Mouse (Mus musculus) liver, embryonic 12.5 days (tissue): ENCODE measurements around the gene Hectd4. TPM values are rescaled to one million over a fixed set of nuclear protein-coding genes. Genes with fewer than 3 reads are reported as not detected.

Experiments used
- ATAC-seq: fragments of 200-750 bp; cut with Nextera tagmentation; 2 replicates; pipeline ENCODE4 v1.8.0; 2017; ENCODE audit warnings: moderate number of reproducible peaks, mild to moderate bottlenecking, moderate library complexity
- H3K27ac ChIP-seq: fragments of 300-500 bp; sonication (generic); 2 replicates; pipeline ENCODE4 v1.5.1; 2016; ENCODE audit warnings: mild to moderate bottlenecking
- H3K27me3 ChIP-seq: fragments of 300-500 bp; sonication (generic); replicated peaks from 2 replicates; pipeline ENCODE4 v1.6.1; 2016; ENCODE audit warnings: mild to moderate bottlenecking, moderate library complexity
- H3K36me3 ChIP-seq: fragments of 300-500 bp; sonication (generic); 2 replicates; pipeline ENCODE4 v1.6.1; 2016; ENCODE audit warnings: mild to moderate bottlenecking, moderate library complexity
- H3K4me1 ChIP-seq: fragments of 300-500 bp; sonication (generic); 2 replicates; pipeline ENCODE4 v1.6.1; 2016
- H3K4me2 ChIP-seq: fragments of 300-500 bp; sonication (generic); 2 replicates; pipeline ENCODE4 v1.6.1; 2016; ENCODE audit warnings: mild to moderate bottlenecking, moderate library complexity
- H3K4me3 ChIP-seq: fragments of 300-500 bp; sonication (generic); 2 replicates; pipeline ENCODE4 v1.5.1; 2016; ENCODE audit warnings: mild to moderate bottlenecking, moderate library complexity
- H3K9ac ChIP-seq: fragments of 300-500 bp; sonication (generic); 2 replicates; pipeline ENCODE4 v1.6.1; 2016; ENCODE audit warnings: mild to moderate bottlenecking, moderate library complexity
- H3K9me3 ChIP-seq: fragments of 300-500 bp; sonication (generic); replicated peaks from 2 replicates; pipeline ENCODE4 v1.6.1; 2016; ENCODE audit warnings: mild to moderate bottlenecking, moderate library complexity
- WGBS: fragments of 180-500 bp; shearing (Covaris S2); methylation state at CpG from one replicate; pipeline ENCODE4 v1.1.7; 2016; ENCODE audit not compliant: insufficient replicate concordance; 5-methylcytosine and 5-hydroxymethylcytosine counted together
- polyA plus RNA-seq: library from polyadenylated mRNA; unstranded; fragments of >200 nt; fragmentation: Nextera tagmentation; extraction: Ambion mirVana; gene quantifications from 2 replicates; pipeline ENCODE4 v1.2.1, GENCODE M21; 2016

Gene Hectd4
- polyA plus RNA-seq, 1 experiment from 2014 or later = 13.3 TPM

DNA sequence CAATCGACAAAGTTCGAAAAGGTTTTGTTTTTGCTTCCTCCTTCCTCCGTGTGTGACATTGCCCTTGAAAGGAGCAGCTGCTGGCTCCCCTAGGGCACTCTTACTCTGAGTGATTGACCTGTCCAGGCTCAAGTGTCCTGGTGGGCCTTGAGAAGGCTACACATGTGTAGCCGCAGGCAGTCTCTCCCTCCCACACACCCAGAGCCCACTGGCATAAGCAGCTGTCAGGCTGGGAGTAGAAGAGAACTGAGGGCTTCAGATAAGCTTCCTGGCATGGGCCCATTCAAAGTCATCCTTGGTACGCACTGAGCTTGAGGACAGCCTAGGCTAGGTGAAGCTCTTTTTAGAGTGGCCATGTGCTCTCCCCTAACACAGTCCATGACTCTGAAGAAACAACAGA lies 114.4 kb downstream of the Hectd4 start:
- H3K4me2 ChIP-seq = no peak overlapping the region
- WGBS = 84% methylated on average over 5 of the region's 5 CpGs
- H3K4me3 ChIP-seq = no peak overlapping the region
- H3K27me3 ChIP-seq = no peaks in the 10 kb centered on the region
- no peak for ATAC-seq
- no peak overlapping the region for H3K9ac ChIP-seq
- H3K27ac ChIP-seq = no peak overlapping the region
- H3K36me3 ChIP-seq = peaks cover 96% of the 10 kb centered on the region
- no peaks in the 10 kb centered on the region for H3K4me1 ChIP-seq
- no peaks in the 10 kb centered on the region for H3K9me3 ChIP-seq

DNA sequence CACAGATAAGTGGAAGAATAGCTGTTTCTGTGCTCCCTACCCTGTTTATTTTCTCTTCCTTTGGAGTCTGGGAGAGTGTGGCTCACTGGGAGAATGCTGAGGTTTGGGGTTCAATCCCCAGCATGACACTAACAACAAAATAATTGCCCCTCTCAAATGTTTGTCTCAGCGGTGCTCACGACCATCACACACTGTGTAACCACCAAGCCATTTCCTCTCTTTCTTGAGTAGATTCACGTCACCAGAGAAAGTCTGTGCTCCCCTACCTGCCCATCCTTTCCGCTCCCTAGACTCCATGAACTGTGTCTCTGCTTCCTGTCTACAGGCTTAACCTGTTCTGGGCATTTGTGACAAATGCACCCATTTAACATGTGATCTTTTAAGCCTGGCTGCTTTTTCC lies 115.4 kb downstream of the Hectd4 start:
- ATAC-seq = no peak
- H3K27me3 ChIP-seq = no peaks in the 10 kb centered on the region
- 87% methylated on average over 4 of the region's 4 CpGs for WGBS
- peaks cover 99% of the 10 kb centered on the region for H3K36me3 ChIP-seq
- no peak overlapping the region for H3K4me2 ChIP-seq
- H3K9ac ChIP-seq = no peak overlapping the region
- H3K9me3 ChIP-seq = no peaks in the 10 kb centered on the region
- H3K4me3 ChIP-seq = no peak overlapping the region
- H3K4me1 ChIP-seq = no peaks in the 10 kb centered on the region
- no peak overlapping the region for H3K27ac ChIP-seq

GRCm38 (mm10) chr5:121336009-121336408 lies 116.0 kb downstream of the Hectd4 start:
- peaks cover 99% of the 10 kb centered on the region for H3K36me3 ChIP-seq
- H3K4me1 ChIP-seq = no peaks in the 10 kb centered on the region
- no peak overlapping the region for H3K4me3 ChIP-seq
- H3K9me3 ChIP-seq = no peaks in the 10 kb centered on the region
- no peak overlapping the region for H3K27ac ChIP-seq
- no peak for ATAC-seq
- 85% methylated on average over 3 of the region's 3 CpGs for WGBS
- H3K9ac ChIP-seq = no peak overlapping the region
- H3K27me3 ChIP-seq = no peaks in the 10 kb centered on the region
- H3K4me2 ChIP-seq = no peak overlapping the region

GRCm38 (mm10) chr5:121336776-121337175 lies 116.8 kb downstream of the Hectd4 start:
- Histone ChIP-seq H3K4me2 (no peak overlapping the region), H3K36me3 (peaks cover 99% of the 10 kb centered on the region), H3K4me3 (no peak overlapping the region), H3K9ac (no peak overlapping the region), H3K27ac (no peak overlapping the region), H3K9me3 (no peaks in the 10 kb centered on the region), H3K27me3 (no peaks in the 10 kb centered on the region), H3K4me1 (no peaks in the 10 kb centered on the region)
- WGBS = 91% methylated on average over 6 of the region's 6 CpGs
- ATAC-seq = no peak

DNA sequence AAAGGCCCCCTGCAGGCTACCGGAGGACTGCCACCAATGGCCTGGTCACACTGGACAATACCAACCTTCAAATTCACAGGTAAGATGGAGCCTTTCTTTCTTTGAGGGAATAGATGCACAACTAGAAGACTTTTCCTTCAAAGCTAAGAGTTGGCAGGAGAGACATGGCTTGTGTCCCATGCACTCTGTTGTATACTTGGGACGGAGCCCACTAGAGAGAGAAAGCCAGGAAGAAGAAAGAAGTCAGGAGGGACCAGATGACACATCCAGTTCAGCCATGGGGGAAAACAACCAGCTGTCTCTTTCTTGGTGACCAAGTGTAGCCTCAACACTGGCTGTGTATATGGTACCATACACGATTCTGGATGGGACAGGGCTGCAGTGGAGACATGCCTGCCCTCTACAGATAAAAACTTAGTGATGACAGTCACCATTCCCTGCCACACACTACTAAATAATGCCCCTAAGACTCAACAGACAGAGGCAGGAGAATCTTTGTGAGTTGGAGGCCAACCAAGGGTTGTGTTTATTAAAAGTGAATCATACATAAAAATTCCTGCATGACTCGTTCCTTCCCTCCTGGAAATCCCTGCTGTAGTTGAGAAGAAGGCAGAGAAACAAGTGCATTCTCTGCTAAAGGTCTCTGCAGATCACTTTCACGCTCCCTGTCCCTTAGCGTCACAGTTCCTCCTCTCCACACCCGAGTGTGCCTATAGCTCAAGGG lies 119.7 kb downstream of the Hectd4 start:
- Histone ChIP-seq H3K36me3 (peaks cover 99% of the 10 kb centered on the region), H3K9me3 (no peaks in the 10 kb centered on the region), H3K4me3 (no peak overlapping the region), H3K27ac (no peak overlapping the region), H3K9ac (no peak overlapping the region), H3K4me1 (no peaks in the 10 kb centered on the region; the same call in 1 of the 2 replicates), H3K4me2 (no peak overlapping the region), H3K27me3 (no peaks in the 10 kb centered on the region)
- WGBS = 91% methylated on average over 7 of the region's 7 CpGs
- ATAC-seq = no peak

DNA sequence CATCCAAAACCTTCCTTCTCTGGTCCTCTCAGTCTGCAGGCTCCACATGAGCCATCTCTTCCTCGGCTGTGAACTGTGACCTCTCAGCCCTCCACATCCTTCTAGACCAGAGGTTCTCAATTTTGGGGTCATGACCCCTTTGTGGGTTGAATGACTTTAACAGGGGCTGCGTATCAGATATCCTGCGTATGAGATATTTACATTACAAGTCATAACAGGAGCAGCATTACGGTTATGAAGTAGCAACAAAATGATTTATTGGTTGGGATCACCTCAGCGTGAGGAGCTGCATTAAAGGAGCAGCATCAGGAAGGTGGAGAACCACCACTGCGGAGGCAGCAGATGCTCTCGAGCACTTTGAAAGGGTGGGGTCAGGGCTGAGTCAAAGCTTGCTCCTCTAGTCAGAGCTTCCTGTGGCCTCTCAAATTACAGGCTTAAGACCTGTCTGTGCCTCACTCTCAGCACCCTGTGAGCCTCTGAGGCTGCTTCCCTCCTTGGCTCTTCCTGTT lies 121.0 kb downstream of the Hectd4 start:
- H3K4me2 ChIP-seq = no peak overlapping the region
- H3K4me1 ChIP-seq = no peaks in the 10 kb centered on the region; the same call in 1 of the 2 replicates
- H3K27me3 ChIP-seq = no peaks in the 10 kb centered on the region
- 50% methylated on average over 7 of the region's 7 CpGs for WGBS
- H3K9ac ChIP-seq = no peak overlapping the region
- H3K27ac ChIP-seq = no peak overlapping the region
- H3K4me3 ChIP-seq = no peak overlapping the region
- H3K9me3 ChIP-seq = no peaks in the 10 kb centered on the region
- H3K36me3 ChIP-seq = peaks cover 99% of the 10 kb centered on the region
- peak; percentile 7; the same call in 1 of the 2 replicates for ATAC-seq

DNA sequence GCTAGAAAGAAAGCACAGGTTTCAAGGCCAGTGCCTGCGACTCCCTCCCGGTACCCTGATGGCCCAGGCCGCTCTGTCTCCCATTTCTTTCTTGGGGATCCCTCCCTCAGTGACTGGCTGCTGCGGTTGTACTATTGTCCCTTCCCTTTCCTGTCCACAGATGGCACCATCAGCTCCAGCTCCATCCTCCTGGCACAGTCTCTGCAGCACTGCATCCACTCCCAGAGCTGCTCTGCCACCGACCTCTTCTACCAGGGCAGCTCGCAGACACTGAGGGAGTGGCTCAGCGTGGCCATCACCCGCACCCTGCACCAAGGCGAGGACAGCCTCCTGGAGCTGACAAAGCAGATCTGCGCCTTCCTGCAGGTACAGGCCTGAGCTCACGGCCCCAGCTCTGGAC lies 122.5 kb downstream of the Hectd4 start:
- H3K9ac ChIP-seq = no peak overlapping the region

DNA sequence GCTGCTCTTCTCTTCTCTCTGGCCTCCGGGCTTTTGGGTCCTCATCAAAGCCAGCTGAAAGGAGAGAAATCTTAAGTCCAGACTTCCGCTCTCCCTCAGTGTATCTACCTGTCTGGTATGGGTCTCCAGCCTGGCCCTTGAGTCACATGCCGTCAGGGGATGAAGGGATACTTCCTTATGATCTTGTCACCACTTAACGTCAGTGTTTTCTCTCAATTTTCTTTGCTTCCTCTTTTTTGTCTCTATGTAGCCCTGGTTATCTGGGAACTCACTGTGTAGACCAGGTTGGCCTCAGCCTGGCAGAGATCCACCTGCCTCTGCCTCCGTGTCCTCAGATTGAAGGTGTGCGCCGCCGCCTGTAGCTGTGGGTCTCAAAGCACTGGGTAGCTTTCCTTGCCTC lies 124.0 kb downstream of the Hectd4 start:
- H3K4me2 ChIP-seq = no peak overlapping the region
- no peak overlapping the region for H3K9ac ChIP-seq
- H3K4me3 ChIP-seq = no peak overlapping the region
- no peaks in the 10 kb centered on the region; the same call in 1 of the 2 replicates for H3K4me1 ChIP-seq
- H3K36me3 ChIP-seq = peaks cover 99% of the 10 kb centered on the region
- no peak for ATAC-seq
- H3K27me3 ChIP-seq = no peaks in the 10 kb centered on the region
- no peak overlapping the region for H3K27ac ChIP-seq
- WGBS = 81% methylated on average over 8 of the region's 8 CpGs
- no peaks in the 10 kb centered on the region for H3K9me3 ChIP-seq

More for the DNA sequence above, 122.5 kb downstream of the Hectd4 start:
- H3K27me3 ChIP-seq = no peaks in the 10 kb centered on the region
- H3K9me3 ChIP-seq = no peaks in the 10 kb centered on the region
- no peak overlapping the region for H3K4me3 ChIP-seq
- H3K36me3 ChIP-seq = peaks cover 98% of the 10 kb centered on the region
- H3K4me2 ChIP-seq = no peak overlapping the region
- H3K27ac ChIP-seq = no peak overlapping the region
- ATAC-seq = no peak
- 86% methylated on average over 11 of the region's 11 CpGs for WGBS
- no peaks in the 10 kb centered on the region; the same call in 1 of the 2 replicates for H3K4me1 ChIP-seq

DNA sequence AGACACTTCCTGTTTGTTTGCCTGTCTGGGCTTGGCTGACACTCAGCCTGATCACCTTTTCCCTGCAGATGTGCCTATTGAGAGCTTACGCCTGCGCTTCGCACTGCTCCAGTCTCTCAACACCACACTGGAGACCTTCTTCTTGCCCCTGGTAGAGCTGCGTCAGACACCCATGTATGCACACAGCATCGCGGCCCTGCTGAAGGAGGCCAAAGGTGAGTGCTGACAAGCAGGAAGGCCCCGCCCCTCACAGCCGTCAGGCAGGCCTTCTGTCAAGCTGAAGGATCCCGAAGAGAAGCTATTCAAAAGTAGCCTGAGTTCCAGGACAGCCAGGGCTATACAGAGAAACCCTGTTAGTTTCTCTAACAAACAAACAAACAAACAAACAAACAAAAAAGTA lies 139.2 kb downstream of the Hectd4 start:
- H3K9ac ChIP-seq = no peak overlapping the region

GRCm38 (mm10) chr5:121361696-121362095 lies 141.7 kb downstream of the Hectd4 start:
- H3K9me3 ChIP-seq = no peaks in the 10 kb centered on the region
- peaks cover 100% of the 10 kb centered on the region for H3K36me3 ChIP-seq
- H3K9ac ChIP-seq = no peak overlapping the region
- peaks cover 4% of the 10 kb centered on the region; the same call in 1 of the 2 replicates for H3K4me1 ChIP-seq
- 86% methylated on average over 5 of the region's 5 CpGs for WGBS
- no peak overlapping the region for H3K27ac ChIP-seq
- H3K4me3 ChIP-seq = no peak overlapping the region
- H3K4me2 ChIP-seq = no peak overlapping the region
- no peak for ATAC-seq
- no peaks in the 10 kb centered on the region for H3K27me3 ChIP-seq

More for the DNA sequence above, 139.2 kb downstream of the Hectd4 start:
- Histone ChIP-seq H3K27me3 (no peaks in the 10 kb centered on the region), H3K4me1 (no peaks in the 10 kb centered on the region), H3K27ac (no peak overlapping the region), H3K9me3 (no peaks in the 10 kb centered on the region), H3K4me3 (no peak overlapping the region), H3K36me3 (peaks cover 100% of the 10 kb centered on the region), H3K4me2 (no peak overlapping the region)
- 75% methylated on average over 9 of the region's 9 CpGs for WGBS
- no peak for ATAC-seq

DNA sequence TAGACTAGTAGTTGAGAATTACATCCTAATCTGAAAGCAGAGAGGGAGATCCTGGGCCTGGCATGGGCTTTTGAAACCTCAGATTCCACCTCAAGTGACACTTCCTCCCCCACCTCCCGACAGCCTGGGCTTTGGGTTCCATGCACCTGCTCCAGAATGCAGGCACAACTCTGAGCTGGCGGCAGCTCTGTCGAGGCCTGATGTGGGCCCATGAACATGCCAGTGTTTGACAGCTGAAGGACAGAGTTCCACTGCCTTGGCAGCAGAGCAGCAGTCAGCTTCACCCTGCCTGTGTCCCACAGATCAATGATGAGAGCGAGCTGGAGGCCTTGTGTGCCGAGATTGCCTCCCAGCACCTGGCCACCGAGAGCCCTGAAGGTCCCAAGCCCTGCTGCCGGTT lies 143.4 kb downstream of the Hectd4 start:
- Histone ChIP-seq H3K9me3 (no peaks in the 10 kb centered on the region), H3K4me3 (no peak overlapping the region), H3K27me3 (no peaks in the 10 kb centered on the region), H3K36me3 (peaks cover 100% of the 10 kb centered on the region), H3K9ac (no peak overlapping the region), H3K4me2 (no peak overlapping the region), H3K4me1 (peaks cover 10% of the 10 kb centered on the region; the same call in 1 of the 2 replicates), H3K27ac (no peak overlapping the region)
- 84% methylated on average over 7 of the region's 7 CpGs for WGBS
- no peak for ATAC-seq

GRCm38 (mm10) chr5:121366449-121367225 lies 146.6 kb downstream of the Hectd4 start:
- 85% methylated on average over 16 of the region's 16 CpGs for WGBS
- peaks cover 84% of the 10 kb centered on the region for H3K36me3 ChIP-seq

More at GRCm38 (mm10) chr5:121366449-121367225, 146.6 kb downstream of the Hectd4 start:
- Histone ChIP-seq H3K4me2 (no peak overlapping the region), H3K9ac (no peak overlapping the region), H3K27ac (no peak overlapping the region), H3K27me3 (no peaks in the 10 kb centered on the region), H3K4me1 (peaks cover 10% of the 10 kb centered on the region; the same call in 1 of the 2 replicates), H3K9me3 (no peaks in the 10 kb centered on the region), H3K4me3 (no peak overlapping the region)
- ATAC-seq = no peak
